Mouse (Mus musculus) right cerebral cortex, postnatal 14 days (tissue): ENCODE data around the gene Cemip.

Experiments
- DNase-seq: peaks from one replicate; pipeline ENCODE4 v3.0.0; 2022

The Cemip gene

GRCm38 (mm10) chr7:84026090-84026489, 60.2 kb downstream of the Cemip start:
- DNase-seq = no peak

- DNase-seq = no peak
These were observed 62.8 kb downstream of the Cemip start for GRCm38 (mm10) chr7:84023466-84023865.

- DNase-seq = no peak
These were observed 63.8 kb downstream of the Cemip start for GRCm38 (mm10) chr7:84022462-84022861.

- DNase-seq = no peak
These were observed 66.9 kb downstream of the Cemip start for GRCm38 (mm10) chr7:84019381-84019780.

- DNase-seq = peak; percentile 25
These were observed 67.7 kb downstream of the Cemip start for GRCm38 (mm10) chr7:84018291-84019266.

- DNase-seq = no peak
These were observed 71.3 kb downstream of the Cemip start for GRCm38 (mm10) chr7:84015050-84015449.

- no peak for DNase-seq
These were observed 72.6 kb downstream of the Cemip start for GRCm38 (mm10) chr7:84013656-84014055.

- DNase-seq = no peak
These were observed 81.9 kb downstream of the Cemip start for GRCm38 (mm10) chr7:84004357-84004756.

- no peak for DNase-seq
These were observed 84.8 kb downstream of the Cemip start for GRCm38 (mm10) chr7:84001516-84001915.

GRCm38 (mm10) chr7:84000671-84001070, 85.6 kb downstream of the Cemip start:
- DNase-seq = no peak

- DNase-seq = no peak
These were observed 86.7 kb downstream of the Cemip start for GRCm38 (mm10) chr7:83999647-84000046.

- DNase-seq = no peak
These were observed 92.0 kb downstream of the Cemip start for GRCm38 (mm10) chr7:83994348-83994747.

- DNase-seq = no peak
These were observed 97.0 kb downstream of the Cemip start for GRCm38 (mm10) chr7:83989294-83989693.

- no peak for DNase-seq
These were observed 100.6 kb downstream of the Cemip start for GRCm38 (mm10) chr7:83985751-83986150.

- no peak for DNase-seq
These were observed 103.7 kb downstream of the Cemip start for GRCm38 (mm10) chr7:83982566-83982965.

- no peak for DNase-seq
These were observed 107.3 kb downstream of the Cemip start for GRCm38 (mm10) chr7:83978945-83979536.

- DNase-seq = no peak
These were observed 107.9 kb downstream of the Cemip start for GRCm38 (mm10) chr7:83978410-83978809.

- DNase-seq = no peak
These were observed 109.8 kb downstream of the Cemip start for GRCm38 (mm10) chr7:83976413-83976958.

GRCm38 (mm10) chr7:83975283-83975682, 111.0 kb downstream of the Cemip start:
- DNase-seq = no peak

- no peak for DNase-seq
These were observed 113.8 kb downstream of the Cemip start for GRCm38 (mm10) chr7:83972485-83972884.

- no peak for DNase-seq
These were observed 120.1 kb downstream of the Cemip start for GRCm38 (mm10) chr7:83966047-83966818.

GRCm38 (mm10) chr7:83965181-83965580, 121.1 kb downstream of the Cemip start:
- DNase-seq = no peak

- no peak for DNase-seq
These were observed 133.8 kb downstream of the Cemip start for GRCm38 (mm10) chr7:83952511-83952910.
